In the genomic region with DNA sequence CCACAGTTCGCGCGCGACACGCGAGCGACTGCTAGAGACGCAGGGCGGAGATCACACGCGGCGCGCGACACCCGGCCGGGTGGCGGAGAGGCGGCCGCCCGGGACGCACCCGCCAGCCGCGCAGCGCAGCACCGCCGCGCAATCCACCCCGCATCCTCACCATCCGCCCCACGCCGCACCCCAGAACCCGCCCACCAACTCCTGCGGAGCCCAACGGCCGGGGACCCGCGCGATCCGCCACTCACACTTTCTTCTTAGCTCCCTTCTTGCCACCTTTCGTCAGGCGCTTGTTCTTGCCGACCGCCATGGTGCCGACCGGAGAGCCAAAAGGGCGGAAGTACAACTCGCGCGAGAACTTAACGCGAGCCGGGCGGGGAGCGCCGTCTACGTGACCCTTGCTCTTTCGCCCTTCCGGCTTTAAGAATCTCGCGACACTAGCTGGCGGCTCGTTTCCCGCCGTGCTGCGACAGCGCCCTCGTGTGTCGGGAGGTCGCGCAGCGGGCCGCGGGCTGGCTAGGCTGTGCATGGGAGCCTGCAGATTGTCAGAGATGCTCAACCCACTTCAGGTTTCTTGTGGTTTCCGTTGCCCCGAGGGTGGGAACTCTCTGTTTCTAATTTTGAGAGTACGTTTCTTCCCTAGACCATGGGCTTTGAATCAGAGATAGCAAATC, we compare ENCODE assay signal across 8 mouse cellular contexts. TPM values are rescaled to one million over a fixed set of nuclear protein-coding genes. Genes with fewer than 3 reads are reported as not detected.
DNase-seq lines count a peak whose midpoint lies in the region; ATAC-seq lines count a peak whose summit lies in the region.

A gene (minus strand): TSS at position 440 of the 671 bp plus-strand sequence.

- peak; percentile 94 for ATAC-seq in CD4-positive, CD25-positive, alpha-beta regulatory T cell, adult 4 months
- ATAC-seq in heart, embryonic 14.5 days (ENCODE audit: insufficient number of reproducible peaks, insufficient read depth, low FRiP score, low read depth) = peak; percentile 95
- ATAC-seq in liver, embryonic 13.5 days (ENCODE audit: low read depth) = peak; percentile 95
- peak; percentile 98 for ATAC-seq in stomach, embryonic 16.5 days (ENCODE audit: insufficient read depth, low FRiP score)

- peak within 1 kb of the TSS; percentile 84 to 97 for H3K4me3 ChIP-seq in heart, embryonic 14.5 days (ENCODE audit: control insufficient read depth in 1 of 2, insufficient read depth in 1 of 2, low read depth in 1 of 2, low read length in 2 of 2)
- peak within 1 kb of the TSS; percentile 94 for H3K4me3 ChIP-seq in liver, embryonic 13.5 days (replicated peaks)
- H3K4me3 ChIP-seq in stomach, embryonic 16.5 days (replicated peaks; ENCODE audit: low read length) = peak within 1 kb of the TSS; percentile 97

- H3K36me3 ChIP-seq in heart, embryonic 14.5 days (ENCODE audit: control insufficient read depth, insufficient read depth, low read length) = peaks cover 42% of the 10 kb centered on the region
- peaks cover 44% of the 10 kb centered on the region for H3K36me3 ChIP-seq in liver, embryonic 13.5 days
- H3K36me3 ChIP-seq in stomach, embryonic 16.5 days (ENCODE audit: control insufficient read depth, insufficient read depth, low read length) = peaks cover 25% of the 10 kb centered on the region

- 0% methylated on average over 77 of the region's 77 CpGs for WGBS in heart, embryonic 14.5 days
- WGBS in liver, embryonic 13.5 days (ENCODE audit: insufficient replicate concordance) = under 1% methylated on average over 73 of the region's 77 CpGs
- under 1% methylated on average over 72 of the region's 77 CpGs for WGBS in stomach, embryonic 16.5 days

- peaks cover 0 to 11% of the 10 kb centered on the region in 2 experiments; a peak in 3 of 4 replicates for H3K4me1 ChIP-seq in heart, embryonic 14.5 days (ENCODE audit: control insufficient read depth in 2 of 2, insufficient read depth in 2 of 2, low read length in 2 of 2)
- peaks cover 51% of the 10 kb centered on the region for H3K4me1 ChIP-seq in liver, embryonic 13.5 days (replicated peaks)
- H3K4me1 ChIP-seq in stomach, embryonic 16.5 days (ENCODE audit: control insufficient read depth, insufficient read depth, low read length) = peaks cover 9% of the 10 kb centered on the region; the same call in 1 of the 2 replicates

- peak within 1 kb of the TSS; percentile 80 for H3K4me2 ChIP-seq in heart, embryonic 14.5 days (ENCODE audit: low read length)
- peak within 1 kb of the TSS; percentile 93 for H3K4me2 ChIP-seq in liver, embryonic 13.5 days
- peak within 1 kb of the TSS; percentile 86 for H3K4me2 ChIP-seq in stomach, embryonic 16.5 days (ENCODE audit: low read depth, low read length)

- no peaks in the 10 kb centered on the region for H3K27me3 ChIP-seq in heart, embryonic 14.5 days (ENCODE audit: control insufficient read depth, insufficient read depth, low read length)
- no peaks in the 10 kb centered on the region for H3K27me3 ChIP-seq in liver, embryonic 13.5 days
- H3K27me3 ChIP-seq in stomach, embryonic 16.5 days (ENCODE audit: control insufficient read depth, insufficient read depth, low read length) = no peaks in the 10 kb centered on the region

- H3K9ac ChIP-seq in heart, embryonic 14.5 days (ENCODE audit: low read length) = peak within 1 kb of the TSS; percentile 100
- H3K9ac ChIP-seq in liver, embryonic 13.5 days = peak within 1 kb of the TSS; percentile 97
- H3K9ac ChIP-seq in stomach, embryonic 16.5 days (ENCODE audit: low read length) = peak within 1 kb of the TSS; percentile 99

- H3K27ac ChIP-seq in heart, embryonic 14.5 days (replicated peaks in 1 of 2; ENCODE audit: control insufficient read depth in 1 of 2, insufficient read depth in 1 of 2, low read depth in 2 of 2, low read length in 2 of 2) = peak within 1 kb of the TSS; percentile 30 to 84
- H3K27ac ChIP-seq in liver, embryonic 13.5 days = peak within 1 kb of the TSS; percentile 86
- H3K27ac ChIP-seq in stomach, embryonic 16.5 days (ENCODE audit: low read length) = peak within 1 kb of the TSS; percentile 86

- no peaks in the 10 kb centered on the region for H3K9me3 ChIP-seq in heart, embryonic 14.5 days (ENCODE audit: control insufficient read depth, low read length)
- no peaks in the 10 kb centered on the region for H3K9me3 ChIP-seq in liver, embryonic 13.5 days (replicated peaks)
- H3K9me3 ChIP-seq in stomach, embryonic 16.5 days (replicated peaks; ENCODE audit: control insufficient read depth, low read length) = no peaks in the 10 kb centered on the region

- peak; percentile 93 for DNase-seq in c-Kit-negative CD71-positive TER-119-positive erythroid progenitor cells, embryonic 14.5 days (ENCODE audit: low read depth, low spot score)
- DNase-seq in fibroblast of lung, adult 2 months (ENCODE audit: low read depth) = peak; percentile 95
- DNase-seq in kidney, postnatal 14 days = peak; percentile 99
- peak; percentile 97 for DNase-seq in liver, embryonic 13.5 days
- DNase-seq in neural tube, embryonic 10.5 days (ENCODE audit: extremely low spot score, low spot score) = peak; percentile 100

RNA-seq across cellular contexts. Expression of the gene that starts here (rescaled TPM):
- 1,000 to 10,000 TPM; 1,268 to 2,675 TPM for polyA plus RNA-seq in CD4-positive, CD25-positive, alpha-beta regulatory T cell, adult 4 months (2017; shearing (Covaris generic))
- 819 and 883 TPM in 2 replicates for polyA plus RNA-seq in heart, embryonic 14.5 days (2014; fragmentation: Nextera tagmentation; extraction: Ambion mirVana)
- polyA plus RNA-seq in liver, embryonic 13.5 days (2015; fragmentation: Nextera tagmentation; extraction: Ambion mirVana) = 1,129 and 1,231 TPM in 2 replicates
- 1,099 and 1,216 TPM in 2 replicates for polyA plus RNA-seq in stomach, embryonic 16.5 days (2015; fragmentation: Nextera tagmentation; extraction: Ambion mirVana)

Comparison
In these comparisons a context has a peak if more than half of its experiments do, and no peak if none do; other contexts are left out.
1. Peak in every context shown above with its lines: DNase-seq, ATAC-seq, H3K4me3 ChIP-seq and H3K27ac ChIP-seq.